Mouse (Mus musculus): ENCODE measurements around the gene Tescl. TPM values are rescaled to one million over a fixed set of nuclear protein-coding genes. Genes with fewer than 3 reads are reported as not detected.

The Tescl gene
- polyA plus RNA-seq, 1 experiment from 2014 or later, result 0.17 TPM

- ATAC-seq (replicated peaks; ENCODE audit: extremely low read depth, insufficient read depth, low FRiP score), result no peak
- no peak overlapping the region for H3K27ac ChIP-seq (ENCODE audit: low read length)
- H3K9me3 ChIP-seq (replicated peaks; ENCODE audit: control insufficient read depth, low read length), result no peaks in the 10 kb centered on the region
- WGBS, result 67% methylated on average over 15 of the region's 15 CpGs
- 0 out of 2 replicates have a peak, but pooled peaks cover 2% of the 10 kb centered on the region for H3K27me3 ChIP-seq (ENCODE audit: control insufficient read depth, insufficient read depth, low read length)
- no peak overlapping the region for H3K9ac ChIP-seq (ENCODE audit: low read length)
- no peak overlapping the region for H3K4me3 ChIP-seq (ENCODE audit: low read length)
- no peaks in the 10 kb centered on the region for H3K4me1 ChIP-seq (ENCODE audit: control insufficient read depth, insufficient read depth, low read length)
- no peak overlapping the region for H3K4me2 ChIP-seq (ENCODE audit: low read depth, low read length)
- H3K36me3 ChIP-seq (ENCODE audit: control insufficient read depth, insufficient read depth), result no peaks in the 10 kb centered on the region
Observed at GRCm38 (mm10) chr7:24366716-24367632, 33.2 kb upstream of the Tescl start.

DNA sequence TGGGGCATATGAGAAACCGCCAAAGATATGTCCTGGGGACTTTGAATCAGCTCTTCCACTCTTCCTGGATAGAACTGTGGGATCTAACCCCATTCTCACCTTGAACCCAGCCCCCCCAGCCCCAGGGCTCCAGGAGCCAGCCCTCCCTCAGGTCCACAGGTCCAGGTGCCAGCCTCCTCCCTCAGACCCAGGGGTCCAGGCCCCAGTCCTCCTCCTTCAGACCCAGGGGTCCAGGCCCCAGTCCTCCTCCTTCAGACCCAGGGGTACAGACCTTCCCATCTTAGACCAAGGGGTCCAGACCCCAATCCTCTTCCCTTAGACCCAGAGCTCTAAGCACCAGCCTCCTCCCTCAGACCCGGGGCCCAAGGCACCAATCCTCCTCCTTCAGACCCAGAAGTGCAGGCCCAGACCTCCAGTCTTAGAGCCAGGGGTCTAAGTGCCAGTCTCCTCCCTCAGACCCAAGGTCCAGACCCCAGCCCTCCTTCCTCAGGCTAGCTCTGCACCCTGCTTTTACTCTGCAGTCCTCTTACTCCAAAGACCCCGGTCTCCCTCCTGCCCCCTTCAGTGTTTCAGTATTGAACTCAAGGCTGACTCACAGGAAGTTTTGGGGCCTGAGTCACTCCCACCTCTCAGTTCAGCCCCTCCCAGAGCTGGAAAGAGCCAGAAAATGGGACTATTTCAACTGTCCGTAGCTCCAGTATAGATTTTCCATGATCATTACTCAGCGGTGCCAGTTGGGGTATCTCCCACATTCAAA is 31.7 kb upstream of the Tescl start:
- no peak for ATAC-seq (replicated peaks; ENCODE audit: extremely low read depth, insufficient read depth, low FRiP score)
- 0 out of 2 replicates have a peak, but pooled peaks cover 2% of the 10 kb centered on the region for H3K9me3 ChIP-seq (replicated peaks; ENCODE audit: control insufficient read depth, low read length)
- no peak overlapping the region for H3K4me2 ChIP-seq (ENCODE audit: low read depth, low read length)
- WGBS, result 61% methylated on average over 5 of the region's 5 CpGs
- H3K4me3 ChIP-seq (ENCODE audit: low read length), result no peak overlapping the region
- no peaks in the 10 kb centered on the region for H3K36me3 ChIP-seq (ENCODE audit: control insufficient read depth, insufficient read depth)
- H3K27me3 ChIP-seq (ENCODE audit: control insufficient read depth, insufficient read depth, low read length), result 0 out of 2 replicates have a peak, but pooled peaks cover 2% of the 10 kb centered on the region
- H3K4me1 ChIP-seq (ENCODE audit: control insufficient read depth, insufficient read depth, low read length), result no peaks in the 10 kb centered on the region
- no peak overlapping the region for H3K27ac ChIP-seq (ENCODE audit: low read length)
- no peak overlapping the region for H3K9ac ChIP-seq (ENCODE audit: low read length)

DNA sequence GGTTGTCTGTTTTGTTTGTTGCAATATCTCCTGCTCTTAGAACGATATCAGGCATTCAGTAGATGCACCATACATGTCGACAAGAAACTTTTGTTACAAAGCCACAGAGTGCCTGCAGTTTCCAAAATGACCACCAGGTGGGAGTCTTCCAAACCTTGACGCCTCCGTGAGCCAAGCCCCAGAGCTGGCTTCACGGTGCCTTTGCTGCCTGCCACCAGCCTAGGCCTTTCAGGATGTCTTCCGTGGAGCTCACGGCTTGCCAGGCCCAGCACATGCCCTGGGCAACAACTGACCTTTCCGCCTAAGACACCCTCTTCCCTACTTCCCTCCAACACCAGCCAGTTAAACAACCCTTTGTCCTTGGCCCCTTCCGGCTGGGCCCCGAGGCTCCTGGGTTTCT is 31.1 kb upstream of the Tescl start:
- no peaks in the 10 kb centered on the region for H3K27me3 ChIP-seq (ENCODE audit: control insufficient read depth, insufficient read depth, low read length)
- no peaks in the 10 kb centered on the region for H3K36me3 ChIP-seq (ENCODE audit: control insufficient read depth, insufficient read depth)
- H3K4me1 ChIP-seq (ENCODE audit: control insufficient read depth, insufficient read depth, low read length), result no peaks in the 10 kb centered on the region
- H3K27ac ChIP-seq (ENCODE audit: low read length), result no peak overlapping the region
- no peak overlapping the region for H3K4me3 ChIP-seq (ENCODE audit: low read length)
- no peak overlapping the region for H3K4me2 ChIP-seq (ENCODE audit: low read depth, low read length)
- H3K9ac ChIP-seq (ENCODE audit: low read length), result no peak overlapping the region
- 0 out of 2 replicates have a peak, but pooled peaks cover 2% of the 10 kb centered on the region for H3K9me3 ChIP-seq (replicated peaks; ENCODE audit: control insufficient read depth, low read length)
- ATAC-seq (replicated peaks; ENCODE audit: extremely low read depth, insufficient read depth, low FRiP score), result no peak
- WGBS, result 22% methylated on average over 10 of the region's 10 CpGs

DNA sequence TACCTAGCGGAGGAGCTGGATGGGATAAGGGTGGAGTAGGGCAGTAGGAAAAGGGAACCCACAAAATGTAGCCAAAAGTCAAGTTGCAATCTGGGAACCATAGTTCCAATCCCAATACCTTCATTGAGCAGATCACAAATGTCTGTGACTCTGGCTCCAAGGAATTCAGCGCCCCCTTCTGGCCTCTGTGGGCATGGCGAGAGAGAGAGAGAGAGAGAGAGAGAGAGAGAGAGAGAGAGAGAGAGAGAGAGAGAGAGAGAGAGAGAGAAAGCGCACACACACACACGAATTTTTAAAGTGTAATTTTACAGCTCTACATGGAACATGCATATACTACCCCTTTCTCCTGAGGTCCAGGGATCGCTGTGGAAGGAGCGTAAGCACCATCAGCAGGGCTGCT is 29.5 kb upstream of the Tescl start:
- H3K36me3 ChIP-seq (ENCODE audit: control insufficient read depth, insufficient read depth), result no peaks in the 10 kb centered on the region
- no peaks in the 10 kb centered on the region for H3K27me3 ChIP-seq (ENCODE audit: control insufficient read depth, insufficient read depth, low read length)
- no peak overlapping the region for H3K27ac ChIP-seq (ENCODE audit: low read length)
- no peak for ATAC-seq (replicated peaks; ENCODE audit: extremely low read depth, insufficient read depth, low FRiP score)
- H3K9me3 ChIP-seq (replicated peaks; ENCODE audit: control insufficient read depth, low read length), result 0 out of 2 replicates have a peak, but pooled peaks cover 2% of the 10 kb centered on the region
- H3K4me2 ChIP-seq (ENCODE audit: low read depth, low read length), result no peak overlapping the region
- no peak overlapping the region for H3K4me3 ChIP-seq (ENCODE audit: low read length)
- H3K9ac ChIP-seq (ENCODE audit: low read length), result no peak overlapping the region
- 20% methylated on average over 7 of the region's 7 CpGs for WGBS
- H3K4me1 ChIP-seq (ENCODE audit: control insufficient read depth, insufficient read depth, low read length), result no peaks in the 10 kb centered on the region

DNA sequence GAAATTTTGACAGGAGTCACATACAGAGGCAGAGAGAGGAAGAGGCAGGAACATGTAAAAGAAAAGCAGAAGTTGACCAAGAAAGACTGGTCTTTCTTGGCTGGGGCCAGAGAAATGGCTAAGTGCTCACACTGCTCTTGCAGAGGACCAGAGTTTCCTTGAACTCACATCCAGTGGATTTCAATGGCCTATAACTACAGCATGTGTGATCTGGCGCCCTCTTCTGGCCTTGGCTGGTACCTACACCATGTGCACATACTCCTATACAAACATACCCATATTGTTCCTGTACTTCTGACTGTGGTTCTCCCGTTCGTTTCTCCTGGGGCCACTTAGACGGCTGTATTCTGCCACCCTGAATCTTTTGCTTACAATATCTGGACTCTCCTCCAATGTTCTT is 27.3 kb upstream of the Tescl start:
- 64% methylated on average over 4 of the region's 4 CpGs for WGBS
- no peak overlapping the region for H3K27ac ChIP-seq (ENCODE audit: low read length)
- H3K27me3 ChIP-seq (ENCODE audit: control insufficient read depth, insufficient read depth, low read length), result no peaks in the 10 kb centered on the region
- H3K4me2 ChIP-seq (ENCODE audit: low read depth, low read length), result no peak overlapping the region
- 0 out of 2 replicates have a peak, but pooled peaks cover 7% of the 10 kb centered on the region for H3K9me3 ChIP-seq (replicated peaks; ENCODE audit: control insufficient read depth, low read length)
- no peak overlapping the region for H3K4me3 ChIP-seq (ENCODE audit: low read length)
- no peak overlapping the region for H3K9ac ChIP-seq (ENCODE audit: low read length)
- ATAC-seq (replicated peaks; ENCODE audit: extremely low read depth, insufficient read depth, low FRiP score), result no peak
- no peaks in the 10 kb centered on the region for H3K4me1 ChIP-seq (ENCODE audit: control insufficient read depth, insufficient read depth, low read length)
- no peaks in the 10 kb centered on the region for H3K36me3 ChIP-seq (ENCODE audit: control insufficient read depth, insufficient read depth)

GRCm38 (mm10) chr7:24359269-24359668 is 25.5 kb upstream of the Tescl start:
- Histone ChIP-seq H3K4me1 (ENCODE audit: control insufficient read depth, insufficient read depth, low read length) (no peaks in the 10 kb centered on the region), H3K4me3 (ENCODE audit: low read length) (no peak overlapping the region), H3K9ac (ENCODE audit: low read length) (no peak overlapping the region), H3K27ac (ENCODE audit: low read length) (no peak overlapping the region), H3K9me3 (replicated peaks; ENCODE audit: control insufficient read depth, low read length) (0 out of 2 replicates have a peak, but pooled peaks cover 7% of the 10 kb centered on the region), H3K27me3 (ENCODE audit: control insufficient read depth, insufficient read depth, low read length) (no peaks in the 10 kb centered on the region), H3K4me2 (ENCODE audit: low read depth, low read length) (no peak overlapping the region), H3K36me3 (ENCODE audit: control insufficient read depth, insufficient read depth) (no peaks in the 10 kb centered on the region)
- no peak for ATAC-seq (replicated peaks; ENCODE audit: extremely low read depth, insufficient read depth, low FRiP score)
- WGBS, result 24% methylated on average over 9 of the region's 9 CpGs

GRCm38 (mm10) chr7:24357899-24358298 is 24.2 kb upstream of the Tescl start:
- Histone ChIP-seq H3K4me1 (ENCODE audit: control insufficient read depth, insufficient read depth, low read length) (no peaks in the 10 kb centered on the region), H3K4me2 (ENCODE audit: low read depth, low read length) (no peak overlapping the region), H3K27me3 (ENCODE audit: control insufficient read depth, insufficient read depth, low read length) (no peaks in the 10 kb centered on the region), H3K9ac (ENCODE audit: low read length) (no peak overlapping the region), H3K9me3 (replicated peaks; ENCODE audit: control insufficient read depth, low read length) (0 out of 2 replicates have a peak, but pooled peaks cover 7% of the 10 kb centered on the region), H3K4me3 (ENCODE audit: low read length) (no peak overlapping the region), H3K36me3 (ENCODE audit: control insufficient read depth, insufficient read depth) (no peaks in the 10 kb centered on the region), H3K27ac (ENCODE audit: low read length) (no peak overlapping the region)
- 41% methylated on average over 4 of the region's 4 CpGs for WGBS
- no peak for ATAC-seq (replicated peaks; ENCODE audit: extremely low read depth, insufficient read depth, low FRiP score)

DNA sequence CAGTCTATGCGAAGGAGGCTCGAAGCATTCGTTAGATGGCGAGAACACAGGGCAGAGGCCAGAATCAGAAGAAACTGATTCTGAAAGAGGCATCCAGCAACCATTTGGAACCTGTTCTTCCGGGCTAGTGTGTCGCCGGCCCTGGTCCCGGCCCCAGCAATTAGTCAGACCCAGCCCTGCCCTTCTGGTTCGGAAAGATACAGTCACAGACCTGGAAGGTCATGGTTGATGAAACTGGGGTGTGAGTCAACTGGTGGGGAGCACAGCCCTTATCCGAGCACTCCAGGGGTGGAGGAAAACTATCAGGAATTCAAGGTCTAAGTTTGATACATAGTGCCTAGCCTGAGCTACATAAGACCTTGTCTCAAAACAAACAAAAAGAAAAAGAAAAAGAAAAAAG is 22.3 kb upstream of the Tescl start:
- H3K27me3 ChIP-seq (ENCODE audit: control insufficient read depth, insufficient read depth, low read length), result no peaks in the 10 kb centered on the region; the same call in 1 of the 2 replicates
- H3K9me3 ChIP-seq (replicated peaks; ENCODE audit: control insufficient read depth, low read length), result 0 out of 2 replicates have a peak, but pooled peaks cover 6% of the 10 kb centered on the region
- H3K9ac ChIP-seq (ENCODE audit: low read length), result no peak overlapping the region
- H3K4me2 ChIP-seq (ENCODE audit: low read depth, low read length), result no peak overlapping the region
- H3K4me1 ChIP-seq (ENCODE audit: control insufficient read depth, insufficient read depth, low read length), result no peaks in the 10 kb centered on the region
- no peaks in the 10 kb centered on the region for H3K36me3 ChIP-seq (ENCODE audit: control insufficient read depth, insufficient read depth)
- 76% methylated on average over 10 of the region's 10 CpGs for WGBS
- no peak overlapping the region for H3K27ac ChIP-seq (ENCODE audit: low read length)
- no peak overlapping the region for H3K4me3 ChIP-seq (ENCODE audit: low read length)
- no peak for ATAC-seq (replicated peaks; ENCODE audit: extremely low read depth, insufficient read depth, low FRiP score)

DNA sequence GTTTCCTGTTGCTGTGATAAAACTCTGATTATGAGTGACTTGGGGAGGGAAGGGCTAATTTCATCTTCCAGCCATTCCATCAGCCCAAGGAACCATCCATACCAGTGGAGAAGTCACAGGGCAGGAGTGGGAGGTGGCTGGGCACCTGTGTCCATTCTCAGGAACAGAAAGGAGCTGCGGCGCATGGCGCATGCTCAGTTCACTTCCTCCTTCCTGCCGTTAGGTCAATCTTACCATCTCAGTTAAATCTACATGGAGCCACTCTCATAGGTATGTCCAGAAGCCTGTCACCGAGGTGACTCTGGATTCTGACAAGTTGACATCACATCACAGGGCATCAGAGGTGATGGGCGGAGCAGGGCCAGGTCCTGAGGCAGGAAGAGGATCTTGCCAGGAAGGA is 21.9 kb upstream of the Tescl start:
- Histone ChIP-seq H3K9ac (ENCODE audit: low read length) (no peak overlapping the region), H3K27ac (ENCODE audit: low read length) (no peak overlapping the region), H3K9me3 (replicated peaks; ENCODE audit: control insufficient read depth, low read length) (0 out of 2 replicates have a peak, but pooled peaks cover 5% of the 10 kb centered on the region), H3K4me2 (ENCODE audit: low read depth, low read length) (no peak overlapping the region), H3K36me3 (ENCODE audit: control insufficient read depth, insufficient read depth) (no peaks in the 10 kb centered on the region), H3K27me3 (ENCODE audit: control insufficient read depth, insufficient read depth, low read length) (no peaks in the 10 kb centered on the region; the same call in 1 of the 2 replicates), H3K4me3 (ENCODE audit: low read length) (no peak overlapping the region), H3K4me1 (ENCODE audit: control insufficient read depth, insufficient read depth, low read length) (no peaks in the 10 kb centered on the region)
- WGBS, result 82% methylated on average over 6 of the region's 6 CpGs
- ATAC-seq (replicated peaks; ENCODE audit: extremely low read depth, insufficient read depth, low FRiP score), result no peak

Data from heart, embryonic 16.5 days (tissue).